Mouse (Mus musculus): ENCODE data around the gene Kbtbd6.
A peak's percentile ranks its signal among the peaks of the same experiment; 100 is the strongest.

Gene Kbtbd6

GRCm38 (mm10) chr14:79481339-79482151 lies 29.9 kb downstream of the Kbtbd6 start, which contains the start of gene Wbp4:
Gene Wbp4, minus strand, starts transcription at chr14:79481520.
- DNase-seq = peak; percentile 96 to 99

GRCm38 (mm10) chr14:79482251-79482661 lies 30.6 kb downstream of the Kbtbd6 start:
- peak in 1 of 2 experiments; percentile 43 for DNase-seq

- peak in 1 of 2 experiments; percentile 28 for DNase-seq
These were observed 31.2 kb downstream of the Kbtbd6 start for GRCm38 (mm10) chr14:79482747-79483355.

GRCm38 (mm10) chr14:79483611-79484120 lies 32.0 kb downstream of the Kbtbd6 start:
- no peak for DNase-seq

GRCm38 (mm10) chr14:79486617-79486992 lies 35.0 kb downstream of the Kbtbd6 start:
- peak in 1 of 2 experiments; percentile 22 for DNase-seq

- DNase-seq = peak; percentile 67 to 75
These were observed 35.5 kb downstream of the Kbtbd6 start for GRCm38 (mm10) chr14:79486993-79487731.

- DNase-seq = no peak
These were observed 36.9 kb downstream of the Kbtbd6 start for GRCm38 (mm10) chr14:79488531-79488930.

GRCm38 (mm10) chr14:79489150-79489549 lies 37.5 kb downstream of the Kbtbd6 start:
- DNase-seq = no peak

GRCm38 (mm10) chr14:79490246-79490645 lies 38.6 kb downstream of the Kbtbd6 start:
- DNase-seq = no peak

GRCm38 (mm10) chr14:79494349-79494748 lies 42.7 kb downstream of the Kbtbd6 start:
- no peak for DNase-seq

GRCm38 (mm10) chr14:79499326-79499725 lies 47.7 kb downstream of the Kbtbd6 start:
- DNase-seq = no peak

- no peak for DNase-seq
These were observed 49.1 kb downstream of the Kbtbd6 start for GRCm38 (mm10) chr14:79500756-79501155.

- no peak for DNase-seq
These were observed 51.9 kb downstream of the Kbtbd6 start for GRCm38 (mm10) chr14:79503371-79504075.
